Mouse (Mus musculus) heart, postnatal 0 days (tissue): ENCODE results near the gene Gbf1. TPM values are rescaled to one million over a fixed set of nuclear protein-coding genes. Genes with fewer than 3 reads are reported as not detected.

Experiments
- ATAC-seq: fragments of 200-750 bp; cut with Nextera tagmentation; 2 replicates; pipeline ENCODE4 v1.8.0; 2017; ENCODE audit warnings: low read depth, moderate number of reproducible peaks, moderate library complexity; ENCODE audit not compliant: insufficient read depth
- DNase-seq: peaks from one replicate; pipeline ENCODE4 v3.0.0-alpha.2; 2016; ENCODE audit warnings: low spot score
- H3K27ac ChIP-seq: fragments of 300-500 bp; sonication (generic); 2 replicates; pipeline ENCODE4 v1.5.1; 2014; ENCODE audit warnings: low read depth, mild to moderate bottlenecking
- H3K27me3 ChIP-seq: fragments of 300-500 bp; sonication (generic); 2 replicates; pipeline ENCODE4 v1.6.1; 2014; ENCODE audit warnings: low read length, mixed read lengths; ENCODE audit not compliant: control insufficient read depth, insufficient read depth
- H3K36me3 ChIP-seq: fragments of 300-500 bp; sonication (generic); replicated peaks from 2 replicates; pipeline ENCODE4 v1.6.1; 2014; ENCODE audit warnings: low read length, mixed read lengths; ENCODE audit not compliant: control insufficient read depth, insufficient read depth
- H3K4me1 ChIP-seq: fragments of 300-500 bp; sonication (generic); 2 replicates; pipeline ENCODE4 v1.6.1; 2014; ENCODE audit warnings: antibody characterized with exemption; ENCODE audit not compliant: control insufficient read depth, insufficient read depth
- H3K4me2 ChIP-seq: fragments of 300-500 bp; sonication (generic); 2 replicates; pipeline ENCODE4 v1.6.1; 2014; ENCODE audit warnings: low read depth, mild to moderate bottlenecking, low read length, moderate library complexity
- H3K4me3 ChIP-seq: fragments of 300-500 bp; sonication (generic); 2 replicates; pipeline ENCODE4 v1.5.1; 2014; ENCODE audit warnings: low read depth, low read length
- H3K9ac ChIP-seq: fragments of 300-500 bp; sonication (generic); replicated peaks from 2 replicates; pipeline ENCODE4 v1.6.1; 2014; ENCODE audit warnings: low read depth, low read length, mixed read lengths
- H3K9me3 ChIP-seq: fragments of 300-500 bp; sonication (generic); replicated peaks from 2 replicates; pipeline ENCODE4 v1.6.1; 2016; ENCODE audit warnings: low read length; ENCODE audit not compliant: control insufficient read depth
- CTCF ChIP-seq: IDR thresholded peaks from 2 replicates; pipeline ENCODE4 v1.5.1; 2016; ENCODE audit warnings: antibody characterized with exemption, control low read depth, low read depth
- EP300 ChIP-seq: IDR thresholded peaks from 2 replicates; pipeline ENCODE4 v1.6.1; 2016; ENCODE audit warnings: antibody characterized with exemption, low read depth
- WGBS: fragments of 180-500 bp; shearing (Covaris S2); extraction: QIAGEN DNeasy Blood & Tissue Kit; methylation state at CpG from one replicate; pipeline ENCODE4 v1.1.7; 2014; 5-methylcytosine and 5-hydroxymethylcytosine counted together
- polyA plus RNA-seq: library from polyadenylated mRNA; unstranded; fragments of >200 nt; fragmentation: Nextera tagmentation; extraction: Ambion mirVana; gene quantifications from 2 replicates; pipeline ENCODE4 v1.2.1, GENCODE M21; 2015
- total RNA-seq: library from RNA; depleted of rRNA; stranded (reverse); fragments of >200 nt; gene quantifications from 2 replicates; pipeline ENCODE4 v1.2.3, GENCODE M21; 2014; ENCODE audit warnings: low replicate concordance

Gbf1 gene
- total and polyA plus RNA-seq, 2 experiments from 2014 or later, result 27.5 to 39.7 TPM

DNA sequence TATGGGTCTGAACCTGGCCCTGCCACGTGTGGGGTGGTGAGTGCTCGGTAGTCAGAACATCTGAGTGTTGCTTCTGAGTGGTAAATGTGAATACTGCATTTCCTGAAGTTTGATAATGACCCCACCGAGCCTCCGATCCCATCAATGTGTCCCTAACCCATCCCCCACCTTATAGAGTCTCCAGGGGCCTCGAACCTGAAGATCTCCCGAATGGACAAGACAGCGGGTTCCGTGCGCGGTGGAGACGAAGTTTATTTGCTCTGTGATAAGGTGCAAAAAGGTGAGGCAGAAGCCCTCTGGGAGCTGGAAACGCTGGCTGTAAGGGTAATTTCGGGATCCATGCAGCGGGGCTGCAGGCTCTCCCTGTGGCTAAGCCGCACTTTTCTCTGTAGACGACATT lies 155.5 kb downstream of the Gbf1 start:
- TF ChIP-seq CTCF (no peak), EP300 (no peak)
- WGBS, result 88% methylated on average over 16 of the region's 16 CpGs

GRCm38 (mm10) chr19:46308303-46308702 lies 156.0 kb downstream of the Gbf1 start:
- Histone ChIP-seq H3K27me3 (0 out of 2 replicates have a peak, but pooled peaks cover 5% of the 10 kb centered on the region), H3K27ac (no peak overlapping the region), H3K9ac (no peak overlapping the region), H3K4me1 (peaks cover 6% of the 10 kb centered on the region; the same call in 1 of the 2 replicates), H3K4me2 (no peak overlapping the region), H3K4me3 (no peak overlapping the region), H3K36me3 (peaks cover 43% of the 10 kb centered on the region), H3K9me3 (no peaks in the 10 kb centered on the region)
- DNase-seq (no peak), ATAC-seq (no peak)
- WGBS, result 78% methylated on average over 16 of the region's 16 CpGs
- TF ChIP-seq EP300 (no peak), CTCF (no peak)

More for the DNA sequence above, 155.5 kb downstream of the Gbf1 start:
- 0 out of 2 replicates have a peak, but pooled peaks cover under 1% of the 10 kb centered on the region for H3K27me3 ChIP-seq
- no peak overlapping the region for H3K27ac ChIP-seq
- H3K9ac ChIP-seq, result no peak overlapping the region
- DNase-seq (no peak), ATAC-seq (no peak)
- H3K4me2 ChIP-seq, result no peak overlapping the region
- H3K4me3 ChIP-seq, result no peak overlapping the region
- peaks cover 41% of the 10 kb centered on the region for H3K36me3 ChIP-seq
- H3K9me3 ChIP-seq, result no peaks in the 10 kb centered on the region
- peaks cover 6% of the 10 kb centered on the region; the same call in 1 of the 2 replicates for H3K4me1 ChIP-seq

- ATAC-seq, result 0 out of 2 replicates have a peak, but pooled peaks have one; percentile 4
- Histone ChIP-seq H3K27ac (no peak overlapping the region), H3K9me3 (no peaks in the 10 kb centered on the region), H3K36me3 (peaks cover 43% of the 10 kb centered on the region), H3K9ac (no peak overlapping the region), H3K4me3 (peak overlapping the region; percentile 36), H3K4me2 (peak overlapping the region; percentile 70), H3K27me3 (peaks cover 11% of the 10 kb centered on the region), H3K4me1 (peaks cover 6% of the 10 kb centered on the region; the same call in 1 of the 2 replicates)
- peak; percentile 79 for DNase-seq
- TF ChIP-seq EP300 (no peak), CTCF (peak; percentile 92)
- WGBS, result 7% methylated on average over 45 of the region's 47 CpGs
These were observed 156.6 kb downstream of the Gbf1 start for GRCm38 (mm10) chr19:46308706-46309435.

DNA sequence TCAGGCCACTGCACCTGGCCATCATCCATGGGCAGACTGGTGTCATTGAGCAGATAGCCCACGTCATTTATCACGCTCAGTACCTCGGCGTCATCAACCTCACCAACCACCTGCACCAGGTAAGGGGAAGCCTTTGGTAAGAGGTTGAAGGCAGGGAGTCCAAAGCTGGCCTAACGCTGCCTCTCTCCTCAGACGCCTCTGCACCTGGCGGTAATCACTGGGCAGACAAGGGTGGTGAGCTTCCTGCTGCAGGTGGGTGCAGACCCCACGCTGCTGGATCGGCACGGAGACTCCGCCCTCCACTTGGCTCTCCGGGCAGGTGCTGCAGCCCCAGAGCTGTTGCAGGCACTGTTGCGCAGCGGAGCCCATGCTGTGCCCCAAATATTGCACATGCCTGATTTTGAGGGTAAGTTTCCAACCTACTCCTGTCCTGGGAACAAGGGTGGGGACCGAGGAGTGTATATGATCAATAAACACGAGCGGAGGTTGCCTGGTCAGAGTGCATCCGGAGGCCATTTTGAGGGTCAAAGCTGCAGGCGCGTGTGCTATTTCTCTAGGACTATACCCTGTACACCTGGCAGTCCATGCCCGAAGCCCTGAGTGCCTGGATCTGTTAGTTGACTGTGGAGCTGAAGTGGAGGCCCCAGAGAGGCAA lies 157.5 kb downstream of the Gbf1 start:
- H3K4me3 ChIP-seq, result no peak overlapping the region
- WGBS, result 84% methylated on average over 21 of the region's 21 CpGs
- H3K36me3 ChIP-seq, result peaks cover 43% of the 10 kb centered on the region
- ATAC-seq (no peak), DNase-seq (no peak)
- H3K9ac ChIP-seq, result no peak overlapping the region
- no peaks in the 10 kb centered on the region for H3K9me3 ChIP-seq
- H3K4me1 ChIP-seq, result peaks cover 6% of the 10 kb centered on the region; the same call in 1 of the 2 replicates
- H3K27me3 ChIP-seq, result peaks cover 20% of the 10 kb centered on the region
- no peak overlapping the region for H3K27ac ChIP-seq
- H3K4me2 ChIP-seq, result no peak overlapping the region
- no peak for TF ChIP-seq EP300

- Histone ChIP-seq H3K4me1 (peaks cover 6% of the 10 kb centered on the region; the same call in 1 of the 2 replicates), H3K27ac (no peak overlapping the region), H3K9me3 (no peaks in the 10 kb centered on the region), H3K9ac (no peak overlapping the region), H3K4me3 (no peak overlapping the region), H3K36me3 (peaks cover 43% of the 10 kb centered on the region), H3K4me2 (no peak overlapping the region), H3K27me3 (peaks cover 26% of the 10 kb centered on the region)
- 88% methylated on average over 12 of the region's 12 CpGs for WGBS
- TF ChIP-seq CTCF, result no peak
- TF ChIP-seq EP300, result no peak
- no peak for DNase-seq
- no peak for ATAC-seq
These were observed 158.1 kb downstream of the Gbf1 start for GRCm38 (mm10) chr19:46310312-46310865.
